Mouse (Mus musculus) lung, adult 2 months (tissue): ENCODE data around the gene Prl.

Experiments used
- CTCF ChIP-seq: fragments of 200-500 bp; IDR thresholded peaks from 2 replicates; pipeline ENCODE4 v1.5.1; 2011; ENCODE audit warnings: mild to moderate bottlenecking, low read length, control low read depth; ENCODE audit not compliant: insufficient read depth
- POLR2A ChIP-seq: fragments of 200-500 bp; IDR thresholded peaks from 2 replicates; pipeline ENCODE4 v1.6.1; 2011; ENCODE audit warnings: low read depth, mild to moderate bottlenecking, control low read depth, low read length, borderline replicate concordance; ENCODE audit errors: extremely low read depth

DNA sequence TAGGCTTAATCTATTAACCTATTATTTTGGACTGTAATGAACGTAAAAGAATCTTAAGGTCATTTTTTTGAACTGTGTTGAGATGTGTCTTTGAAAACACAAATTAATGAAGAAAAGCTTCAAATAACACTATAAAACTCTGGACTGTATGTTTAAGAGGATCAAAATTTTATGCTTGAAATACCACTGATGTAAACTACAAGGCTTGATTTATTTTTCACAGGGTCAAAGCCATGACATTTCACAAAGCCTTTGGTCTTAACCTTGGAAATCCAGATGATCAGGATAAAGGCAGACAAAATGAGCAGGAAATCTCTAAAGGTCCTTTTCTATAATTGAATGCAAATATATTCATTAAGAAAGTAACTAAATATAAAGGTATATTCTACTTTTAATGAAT is 14.0 kb upstream of the Prl start:
- TF ChIP-seq CTCF (no peak), POLR2A (no peak)
